Mouse (Mus musculus) ES-E14 (cell line): ENCODE data around the gene Adcy7. TPM values are rescaled to one million over a fixed set of nuclear protein-coding genes. Genes with fewer than 3 reads are reported as not detected.

Source experiments
- DNase-seq: peaks from one replicate; pipeline ENCODE4 v3.0.0-alpha.2; 2013; ENCODE audit warnings: low read depth, low spot score
- H3K27ac ChIP-seq: 2 replicates; pipeline ENCODE4 v1.5.1; 2012; ENCODE audit warnings: low read depth, mild to moderate bottlenecking, low read length, moderate library complexity, mixed read lengths; ENCODE audit not compliant: poor library complexity, insufficient read depth, severe bottlenecking
- H3K36me3 ChIP-seq: 2 replicates; pipeline ENCODE4 v1.6.1; 2012; ENCODE audit warnings: mild to moderate bottlenecking, low read length, moderate library complexity, mixed read lengths; ENCODE audit not compliant: control insufficient read depth, poor library complexity, insufficient read depth, severe bottlenecking
- H3K4me1 ChIP-seq, 2 experiments: fragments of 150-350 bp in 1 of 2; sonication (generic) in 1 of 2; 2 replicates each; pipeline ENCODE4 v1.6.1; 2012; ENCODE audit warnings: low read length in 2 of 2, mild to moderate bottlenecking in 1 of 2, mixed read lengths in 1 of 2; ENCODE audit not compliant: control insufficient read depth in 2 of 2, insufficient read depth in 2 of 2, poor library complexity in 1 of 2
- H3K4me3 ChIP-seq, 2 experiments: fragments of 150-350 bp in 1 of 2; sonication (generic) in 1 of 2; 2 replicates each; pipeline ENCODE4 v1.5.1; 2012; ENCODE audit warnings: low read length in 2 of 2, low read depth in 1 of 2, mild to moderate bottlenecking in 1 of 2, mixed read lengths in 1 of 2; ENCODE audit not compliant: insufficient read depth in 1 of 2, poor library complexity in 1 of 2, severe bottlenecking in 1 of 2
- H3K9ac ChIP-seq: 2 replicates; pipeline ENCODE4 v1.6.1; 2012; ENCODE audit warnings: low read depth, mild to moderate bottlenecking, low read length, mixed read lengths; ENCODE audit not compliant: poor library complexity, insufficient read depth, severe bottlenecking
- H3K9me3 ChIP-seq: fragments of 150-350 bp; sonication (generic); 2 replicates; pipeline ENCODE4 v1.6.1; 2012; ENCODE audit warnings: low read depth, mild to moderate bottlenecking, low read length; ENCODE audit not compliant: control insufficient read depth, insufficient read depth
- CHD2 ChIP-seq: IDR thresholded peaks from 2 replicates; pipeline ENCODE4 v1.6.1; 2014; ENCODE audit warnings: mild to moderate bottlenecking, low read depth, low read length, inconsistent platforms
- HCFC1 ChIP-seq: IDR thresholded peaks from 2 replicates; pipeline ENCODE4 v1.6.1; 2012; ENCODE audit warnings: low read length, inconsistent platforms, borderline replicate concordance; ENCODE audit not compliant: insufficient read depth
- MAFK ChIP-seq: IDR thresholded peaks from 2 replicates; pipeline ENCODE4 v1.6.1; 2014; ENCODE audit warnings: mild to moderate bottlenecking, low read depth, low read length, inconsistent platforms; ENCODE audit not compliant: insufficient read depth
- ZC3H11A ChIP-seq: IDR thresholded peaks from 2 replicates; pipeline ENCODE4 v1.6.1; 2012; ENCODE audit warnings: low read depth, mild to moderate bottlenecking, inconsistent platforms, low read length, borderline replicate concordance
- ZNF384 ChIP-seq: IDR thresholded peaks from 2 replicates; pipeline ENCODE4 v1.6.1; 2012; ENCODE audit warnings: low read depth, low read length, inconsistent platforms
- in situ Hi-C, 2 experiments: fragments of 600-800 bp; cut with MboI; formaldehyde crosslinking; loops; one replicate each; pipeline ENCODE4 v1.15.1; 2025; ENCODE audit warnings: low sequenced_read_pairs in 2 of 2, inconsistent platforms in 1 of 2; ENCODE audit not compliant: unreplicated experiment in 2 of 2
- total RNA-seq: library from RNA; depleted of rRNA; stranded (reverse); fragments of 300-350 nt; gene quantifications from 2 replicates; pipeline ENCODE4 v1.2.3, GENCODE M21; 2012

Gene Adcy7
- total RNA-seq, 1 experiment, result 4.2 TPM

DNA sequence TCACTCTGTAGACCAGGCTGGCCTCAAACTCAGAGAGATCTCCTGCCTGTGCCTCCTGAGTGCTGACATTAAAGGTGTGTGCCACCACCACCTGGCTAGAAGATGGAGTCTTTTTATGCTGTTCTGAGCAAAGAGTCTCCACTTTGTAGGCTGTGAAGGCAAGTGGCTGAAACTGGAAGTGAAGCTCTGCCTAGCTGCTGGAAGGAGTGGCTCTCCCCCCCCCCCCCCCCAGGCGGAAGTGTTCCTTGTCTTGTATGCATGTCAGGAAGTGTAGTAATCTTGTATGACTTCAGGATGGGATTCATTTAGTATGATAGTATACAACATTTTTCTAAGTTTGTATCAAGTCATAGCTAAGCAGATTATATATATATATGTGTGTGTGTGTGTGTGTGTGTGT, 43.4 kb upstream of the Adcy7 start:
- in situ Hi-C loops, result no loop called here
- H3K9me3 ChIP-seq, result no peaks in the 10 kb centered on the region
- TF ChIP-seq MAFK, result no peak
- TF ChIP-seq ZC3H11A, result no peak
- no peak for TF ChIP-seq HCFC1
- no peak for TF ChIP-seq ZNF384
- no peak for TF ChIP-seq CHD2
- H3K9ac ChIP-seq, result no peak overlapping the region
- no peak for DNase-seq
- no peaks in the 10 kb centered on the region; the same call in 1 of the 2 replicates for H3K36me3 ChIP-seq
- H3K4me1 ChIP-seq, result peaks cover 0 to 4% of the 10 kb centered on the region in 2 experiments; a peak in 1 of 4 replicates
- no peak overlapping the region for H3K4me3 ChIP-seq
- no peak overlapping the region for H3K27ac ChIP-seq

DNA sequence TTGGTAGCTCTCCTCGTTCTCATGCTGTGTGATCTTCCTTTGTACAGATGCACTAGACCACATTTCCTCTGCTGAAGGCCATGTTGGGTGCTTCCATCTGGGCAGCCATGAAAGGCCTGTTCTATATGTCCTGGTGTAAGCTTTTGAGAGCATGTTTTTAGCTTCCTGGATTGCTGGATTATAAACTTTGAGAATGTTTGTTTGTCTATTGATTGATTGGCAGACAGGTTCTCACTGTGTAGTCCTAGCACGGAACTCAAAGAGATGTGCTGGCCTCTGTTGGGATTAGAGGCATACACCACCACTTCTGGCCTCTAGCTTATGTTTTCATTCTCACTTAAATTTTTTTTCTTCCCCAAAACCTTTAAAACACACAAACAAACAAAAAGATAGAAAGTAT, 35.5 kb upstream of the Adcy7 start:
- H3K36me3 ChIP-seq, result no peaks in the 10 kb centered on the region; the same call in 1 of the 2 replicates
- H3K4me3 ChIP-seq, result no peak overlapping the region
- H3K9ac ChIP-seq, result no peak overlapping the region
- no peaks in the 10 kb centered on the region for H3K4me1 ChIP-seq
- no peak for DNase-seq
- no peak for TF ChIP-seq ZNF384
- TF ChIP-seq CHD2, result no peak
- TF ChIP-seq MAFK, result no peak
- no peak for TF ChIP-seq ZC3H11A
- TF ChIP-seq HCFC1, result no peak
- in situ Hi-C loops, result no loop called here
- H3K9me3 ChIP-seq, result no peaks in the 10 kb centered on the region
- no peak overlapping the region for H3K27ac ChIP-seq

DNA sequence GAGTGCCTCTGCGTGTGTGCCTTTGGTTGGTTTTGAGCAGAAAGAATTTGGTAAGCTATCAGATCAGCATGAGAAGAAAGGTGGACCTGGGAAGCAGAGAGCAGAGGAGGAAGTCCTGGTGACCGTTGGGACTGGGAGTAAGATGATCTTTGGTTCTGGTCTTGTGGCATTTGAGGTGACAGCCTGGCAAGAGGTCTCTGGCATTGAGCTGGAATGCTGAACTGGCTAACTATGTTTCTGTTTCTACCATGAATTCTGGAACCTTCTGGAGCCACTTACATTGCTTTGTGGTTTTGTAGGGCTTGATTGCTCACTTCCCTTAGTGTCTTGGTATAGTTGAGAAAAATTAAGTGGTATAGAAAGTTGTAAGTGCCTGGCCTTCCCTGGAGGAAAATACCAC, 34.6 kb upstream of the Adcy7 start:
- H3K9me3 ChIP-seq, result no peaks in the 10 kb centered on the region
- H3K27ac ChIP-seq, result no peak overlapping the region
- DNase-seq, result no peak
- H3K36me3 ChIP-seq, result no peaks in the 10 kb centered on the region; the same call in 1 of the 2 replicates
- H3K9ac ChIP-seq, result no peak overlapping the region
- H3K4me3 ChIP-seq, result no peak overlapping the region
- in situ Hi-C loops, result no loop called here
- no peak for TF ChIP-seq ZNF384
- no peak for TF ChIP-seq MAFK
- TF ChIP-seq CHD2, result no peak
- no peak for TF ChIP-seq ZC3H11A
- no peak for TF ChIP-seq HCFC1
- no peaks in the 10 kb centered on the region for H3K4me1 ChIP-seq

DNA sequence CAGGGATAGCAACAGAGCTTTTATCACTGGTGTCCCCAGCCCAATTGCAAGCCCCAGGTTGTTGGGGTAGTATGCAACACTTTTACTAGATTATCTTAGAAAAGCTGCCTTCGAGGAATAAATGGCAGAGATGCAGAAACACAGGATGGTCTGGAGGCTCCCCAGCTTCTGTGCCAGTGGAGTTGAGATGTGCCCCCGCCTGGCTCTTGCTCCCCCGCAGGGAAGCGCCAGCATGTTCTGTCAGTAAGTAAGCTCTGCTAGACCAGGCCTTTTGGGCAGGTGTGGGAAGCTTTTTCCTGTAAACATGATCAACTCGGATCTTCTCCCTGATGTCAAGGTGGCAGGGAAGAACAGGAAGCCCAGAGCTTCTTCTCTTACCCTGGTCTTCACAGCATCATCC, 32.9 kb upstream of the Adcy7 start:
- Histone ChIP-seq H3K27ac (no peak overlapping the region), H3K4me3 (no peak overlapping the region), H3K9me3 (no peaks in the 10 kb centered on the region), H3K36me3 (no peaks in the 10 kb centered on the region; the same call in 1 of the 2 replicates), H3K4me1 (no peaks in the 10 kb centered on the region), H3K9ac (no peak overlapping the region)
- DNase-seq, result no peak
- in situ Hi-C loops, result no loop called here
- TF ChIP-seq ZNF384 (no peak), HCFC1 (no peak), ZC3H11A (no peak), CHD2 (no peak), MAFK (no peak)

DNA sequence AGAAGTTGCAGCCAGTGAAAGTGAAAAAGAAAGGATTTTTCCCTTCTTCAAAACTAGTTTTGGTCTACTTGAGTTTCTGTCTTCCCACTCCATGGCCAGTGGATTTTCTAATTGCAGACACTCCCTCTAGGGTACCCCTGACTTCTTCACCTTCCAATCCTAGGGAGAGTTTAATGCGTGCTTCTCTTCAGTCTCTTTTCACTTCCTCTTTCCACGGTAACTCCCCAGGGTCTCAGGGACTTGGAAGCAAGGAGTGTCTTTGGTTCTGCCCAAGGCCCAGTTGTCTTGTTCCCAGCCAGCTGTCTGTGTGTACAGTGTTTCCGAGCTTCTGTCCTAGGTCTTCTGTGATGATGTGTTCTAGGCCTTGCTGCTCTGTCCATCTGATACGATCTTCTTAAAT, 30.3 kb upstream of the Adcy7 start:
- in situ Hi-C loops, result no loop called here
- DNase-seq, result no peak
- no peaks in the 10 kb centered on the region for H3K9me3 ChIP-seq

More for the DNA sequence above, 30.3 kb upstream of the Adcy7 start:
- no peaks in the 10 kb centered on the region; the same call in 1 of the 2 replicates for H3K36me3 ChIP-seq
- H3K27ac ChIP-seq, result no peak overlapping the region
- H3K4me1 ChIP-seq, result no peaks in the 10 kb centered on the region
- no peak overlapping the region for H3K9ac ChIP-seq
- no peak overlapping the region for H3K4me3 ChIP-seq
- TF ChIP-seq CHD2, result no peak
- TF ChIP-seq ZC3H11A, result no peak
- no peak for TF ChIP-seq MAFK
- TF ChIP-seq ZNF384, result no peak
- TF ChIP-seq HCFC1, result no peak
